Mouse (Mus musculus) lung, postnatal 0 days (tissue): ENCODE measurements around the gene Lama4. TPM values are rescaled to one million over a fixed set of nuclear protein-coding genes. Genes with fewer than 3 reads are reported as not detected.

ENCODE experiments used
- ATAC-seq: fragments of 200-750 bp; cut with Nextera tagmentation; 2 replicates; pipeline ENCODE4 v1.8.0; 2017; ENCODE audit warnings: moderate library complexity
- DNase-seq: peaks from one replicate; pipeline ENCODE4 v3.0.0-alpha.2; 2016; ENCODE audit warnings: low spot score
- H3K27ac ChIP-seq: fragments of 300-500 bp; sonication (generic); 2 replicates; pipeline ENCODE4 v1.5.1; 2014; ENCODE audit warnings: antibody characterized with exemption, mild to moderate bottlenecking, low read length, mixed read lengths
- H3K27me3 ChIP-seq: fragments of 300-500 bp; sonication (generic); replicated peaks from 2 replicates; pipeline ENCODE4 v1.6.1; 2014; ENCODE audit warnings: low read length, mixed read lengths; ENCODE audit not compliant: insufficient read depth
- H3K36me3 ChIP-seq: fragments of 300-500 bp; sonication (generic); 2 replicates; pipeline ENCODE4 v1.6.1; 2014; ENCODE audit warnings: low read length, mixed read lengths; ENCODE audit not compliant: insufficient read depth
- H3K4me1 ChIP-seq: fragments of 300-500 bp; sonication (generic); 2 replicates; pipeline ENCODE4 v1.6.1; 2014; ENCODE audit warnings: antibody characterized with exemption, low read depth, low read length, mixed read lengths; ENCODE audit not compliant: insufficient read depth
- H3K4me2 ChIP-seq: fragments of 300-500 bp; sonication (generic); replicated peaks from 2 replicates; pipeline ENCODE4 v1.6.1; 2014; ENCODE audit warnings: low read depth, mild to moderate bottlenecking, low read length, moderate library complexity, mixed read lengths
- H3K4me3 ChIP-seq: fragments of 300-500 bp; sonication (generic); 2 replicates; pipeline ENCODE4 v1.5.1; 2014; ENCODE audit warnings: low read depth, low read length
- H3K9ac ChIP-seq: fragments of 300-500 bp; sonication (generic); replicated peaks from 2 replicates; pipeline ENCODE4 v1.6.1; 2014; ENCODE audit warnings: low read depth, mild to moderate bottlenecking
- H3K9me3 ChIP-seq: fragments of 300-500 bp; sonication (generic); 2 replicates; pipeline ENCODE4 v1.6.1; 2016; ENCODE audit warnings: low read length, mixed read lengths
- CTCF ChIP-seq: IDR thresholded peaks from 2 replicates; pipeline ENCODE4 v1.5.1; 2016; ENCODE audit warnings: antibody characterized with exemption, mild to moderate bottlenecking
- EP300 ChIP-seq: IDR thresholded peaks from 2 replicates; pipeline ENCODE4 v1.6.1; 2016; ENCODE audit warnings: antibody characterized with exemption, mild to moderate bottlenecking, control low read depth
- WGBS: fragments of 180-500 bp; shearing (Covaris S2); extraction: QIAGEN DNeasy Blood & Tissue Kit; methylation state at CpG from one replicate; pipeline ENCODE4 v1.1.7; 2014; 5-methylcytosine and 5-hydroxymethylcytosine counted together
- polyA plus RNA-seq: library from polyadenylated mRNA; unstranded; fragments of >200 nt; fragmentation: Nextera tagmentation; extraction: Ambion mirVana; gene quantifications from 2 replicates; pipeline ENCODE4 v1.2.1, GENCODE M21; 2015

Gene Lama4
- polyA plus RNA-seq, 1 experiment from 2014 or later, result 73.6 TPM

DNA sequence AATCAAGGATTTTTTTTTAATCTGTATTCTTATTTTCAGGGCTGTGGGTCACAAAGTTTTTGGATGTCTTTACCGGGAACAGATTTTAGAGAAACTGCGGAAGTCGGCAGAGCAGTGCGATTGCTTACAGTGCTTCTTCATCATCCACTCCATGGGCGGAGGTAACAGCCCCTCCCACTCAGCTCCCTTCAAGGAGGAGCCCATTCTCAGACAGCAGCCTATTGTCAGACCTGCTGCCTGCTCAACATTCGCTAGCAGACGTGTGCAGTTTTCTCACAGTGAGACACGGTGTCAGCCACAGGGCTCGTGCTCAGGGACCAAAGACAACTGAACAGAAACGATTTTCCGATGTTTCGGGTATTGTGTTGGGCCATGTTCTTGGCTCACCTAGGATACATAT is 176.9 kb downstream of the Lama4 start:
- no peak overlapping the region for H3K4me2 ChIP-seq
- TF ChIP-seq EP300 (no peak), CTCF (no peak)
- H3K27ac ChIP-seq, result no peak overlapping the region
- H3K36me3 ChIP-seq, result no peaks in the 10 kb centered on the region
- 86% methylated on average over 12 of the region's 12 CpGs for whole genome bisulfite sequencing
- no peaks in the 10 kb centered on the region for H3K9me3 ChIP-seq
- no peak overlapping the region for H3K9ac ChIP-seq
- H3K4me1 ChIP-seq, result no peaks in the 10 kb centered on the region
- no peak for ATAC-seq
- H3K4me3 ChIP-seq, result no peak overlapping the region
- DNase-seq, result no peak
- no peaks in the 10 kb centered on the region for H3K27me3 ChIP-seq

DNA sequence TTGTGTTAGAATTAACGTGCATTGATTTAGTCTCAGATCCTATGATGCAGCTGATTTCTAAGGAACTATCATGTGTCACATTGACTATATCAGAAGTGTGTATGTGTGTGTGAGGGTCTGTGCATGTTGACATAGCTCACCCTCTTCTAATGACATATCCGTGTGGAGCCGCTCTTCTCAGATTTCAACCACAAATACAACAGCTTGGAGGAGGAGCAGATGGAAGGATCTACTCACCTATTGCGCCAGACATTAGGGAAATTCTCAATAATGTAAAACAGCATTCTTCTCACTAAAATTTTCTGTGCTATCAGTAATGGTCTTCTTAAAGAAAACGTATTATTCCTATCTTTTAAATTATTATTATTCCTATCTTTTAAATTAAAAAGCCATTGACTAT is 191.4 kb downstream of the Lama4 start:
- Histone ChIP-seq H3K4me3 (no peak overlapping the region), H3K4me2 (no peak overlapping the region), H3K9me3 (no peaks in the 10 kb centered on the region), H3K27me3 (no peaks in the 10 kb centered on the region), H3K27ac (no peak overlapping the region), H3K9ac (no peak overlapping the region), H3K4me1 (no peaks in the 10 kb centered on the region), H3K36me3 (no peaks in the 10 kb centered on the region)
- ATAC-seq, result no peak
- 77% methylated on average over 5 of the region's 5 CpGs for WGBS
- TF ChIP-seq EP300 (no peak), CTCF (no peak)
- no peak for DNase-seq

DNA sequence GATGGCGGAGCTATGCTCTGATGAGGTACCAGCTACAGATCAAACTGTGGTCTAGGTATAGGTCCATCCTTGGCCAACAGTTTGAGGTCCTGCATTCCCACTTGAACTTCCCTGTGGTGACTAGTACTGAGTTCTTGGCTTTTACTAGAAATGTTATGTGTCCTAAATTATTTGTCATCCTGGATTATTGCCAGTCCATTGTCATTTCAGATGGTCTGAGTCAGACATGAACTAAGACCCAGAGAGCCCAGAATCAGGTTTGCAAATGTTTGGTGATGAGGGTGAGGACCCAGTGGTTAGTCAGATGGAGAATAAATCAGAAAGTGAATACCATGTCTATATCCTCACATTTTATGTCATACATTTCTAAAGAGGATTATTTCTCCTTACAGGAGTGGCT is 192.0 kb downstream of the Lama4 start:
- Histone ChIP-seq H3K27me3 (no peaks in the 10 kb centered on the region), H3K9me3 (no peaks in the 10 kb centered on the region), H3K9ac (no peak overlapping the region), H3K4me2 (no peak overlapping the region), H3K4me1 (no peaks in the 10 kb centered on the region), H3K27ac (no peak overlapping the region), H3K36me3 (no peaks in the 10 kb centered on the region), H3K4me3 (no peak overlapping the region)
- ATAC-seq (no peak), DNase-seq (no peak)
- WGBS, result 95% methylated on average over 1 of the region's 1 CpGs
- TF ChIP-seq CTCF, result no peak
- no peak for TF ChIP-seq EP300

DNA sequence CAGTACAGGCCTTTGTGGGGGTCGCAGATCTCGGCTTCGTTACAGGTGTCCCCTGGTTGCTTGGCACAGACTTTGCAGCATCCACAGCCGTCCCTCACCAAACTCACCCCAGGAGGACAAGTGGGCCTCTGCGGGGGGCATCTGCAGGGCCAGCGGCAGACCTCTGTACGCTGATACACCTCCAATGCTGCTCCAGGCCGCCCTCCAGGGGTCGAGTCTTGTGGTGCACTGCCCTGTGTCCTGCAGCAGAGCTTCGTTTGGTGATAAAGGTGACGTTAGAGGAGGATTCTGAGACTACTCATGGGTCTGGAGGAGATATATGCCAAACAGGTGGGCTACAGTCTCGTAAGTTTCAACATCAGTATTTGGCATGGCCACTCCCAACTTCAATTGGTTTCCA is 193.0 kb downstream of the Lama4 start:
- TF ChIP-seq CTCF (no peak), EP300 (no peak)
- WGBS, result 64% methylated on average over 12 of the region's 12 CpGs
- DNase-seq, result no peak
- no peaks in the 10 kb centered on the region for H3K4me1 ChIP-seq
- no peak overlapping the region for H3K4me2 ChIP-seq
- no peaks in the 10 kb centered on the region for H3K36me3 ChIP-seq
- no peak overlapping the region for H3K9ac ChIP-seq
- no peak overlapping the region for H3K27ac ChIP-seq
- H3K9me3 ChIP-seq, result no peaks in the 10 kb centered on the region
- no peaks in the 10 kb centered on the region for H3K27me3 ChIP-seq
- no peak overlapping the region for H3K4me3 ChIP-seq
- ATAC-seq, result no peak

Other genes with a start within 250 kb of the Lama4 start
- gene Rfpl4b, start 143.7 kb upstream of the Lama4 start, polyA plus RNA-seq, result not detected in 2 replicates
- gene Fam229b, start 168.4 kb downstream of the Lama4 start, polyA plus RNA-seq, result 9.0 and 10.2 TPM in 2 replicates
- gene Tube1, start 168.5 kb downstream of the Lama4 start, polyA plus RNA-seq, result 1.7 and 1.8 TPM in 2 replicates
- 0.10 TPM in 1 of 2 replicates, not detected in the other for gene Ccn6, start 198.3 kb downstream of the Lama4 start, polyA plus RNA-seq